19 mouse cellular contexts compared by ENCODE assay signal in the genomic region with DNA sequence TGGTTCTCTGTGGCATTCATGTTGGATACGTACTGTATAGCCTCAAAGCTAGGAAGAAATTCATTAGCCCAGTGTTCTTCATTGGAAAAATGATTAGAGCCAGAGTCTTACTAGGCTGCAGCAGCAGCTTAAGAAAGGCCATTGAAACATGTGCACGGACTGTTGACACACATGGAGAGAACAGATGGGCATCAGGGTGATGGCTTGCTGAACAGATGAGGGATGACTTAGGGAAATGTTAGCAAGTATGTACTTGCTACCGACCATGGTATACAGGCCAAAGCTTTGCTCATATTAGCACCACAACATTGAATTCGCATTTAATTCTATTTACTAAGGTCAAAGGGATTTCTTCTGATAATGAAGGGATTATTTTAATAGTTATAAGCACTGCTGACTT.
"Had no signal": no experiment of that assay in that cellular context is flagged by ENCODE, and none has a peak within 500 bp of the region (broad histone marks: within the 10 kb centered on the region; RNA-seq: fewer than 3 reads in every experiment).

No protein-coding gene starts in this region.

- DNase-seq: kidney, adult 2 months; kidney, postnatal 25 days; liver, postnatal 0 days; lung, embryonic 14.5 days; thymus, adult 18-20 months; thymus, postnatal 36 days had no signal

- H3K9ac ChIP-seq: limb, embryonic 12.5 days; limb, embryonic 15.5 days; liver, embryonic 14.5 days; liver, postnatal 0 days; lung, embryonic 14.5 days; midbrain, embryonic 13.5 days; neural tube, embryonic 12.5 days; neural tube, embryonic 15.5 days had no signal

- H3K4me3 ChIP-seq: limb, embryonic 12.5 days; limb, embryonic 15.5 days; megakaryocyte, embryonic 14.5 days; midbrain, embryonic 10.5 days; midbrain, embryonic 13.5 days; neural tube, embryonic 12.5 days; neural tube, embryonic 15.5 days had no signal

- H3K27me3 ChIP-seq: limb, embryonic 12.5 days; limb, embryonic 15.5 days; megakaryocyte, embryonic 14.5 days; midbrain, embryonic 13.5 days; neural tube, embryonic 12.5 days; neural tube, embryonic 15.5 days had no signal

- H3K27ac ChIP-seq: kidney, postnatal 0 days; limb, embryonic 12.5 days; limb, embryonic 15.5 days; liver, embryonic 14.5 days; macrophage; midbrain, embryonic 10.5 days; midbrain, embryonic 13.5 days; neural tube, embryonic 12.5 days; neural tube, embryonic 15.5 days had no signal

- H3K4me2 ChIP-seq: limb, embryonic 12.5 days; limb, embryonic 15.5 days; liver, embryonic 11.5 days; lung, embryonic 14.5 days; midbrain, embryonic 13.5 days; neural tube, embryonic 12.5 days; neural tube, embryonic 15.5 days had no signal

- H3K36me3 ChIP-seq: limb, embryonic 12.5 days; limb, embryonic 15.5 days; midbrain, embryonic 10.5 days; midbrain, embryonic 13.5 days; neural tube, embryonic 12.5 days; neural tube, embryonic 15.5 days had no signal

- H3K4me1 ChIP-seq: megakaryocyte, embryonic 14.5 days; midbrain, embryonic 10.5 days; midbrain, embryonic 13.5 days; neural tube, embryonic 12.5 days; neural tube, embryonic 15.5 days had no signal

- H3K9me3 ChIP-seq: limb, embryonic 12.5 days; limb, embryonic 15.5 days; megakaryocyte, embryonic 14.5 days; midbrain, embryonic 10.5 days; midbrain, embryonic 13.5 days; neural tube, embryonic 12.5 days; neural tube, embryonic 15.5 days had no signal

- ATAC-seq: intestine, postnatal 0 days; liver, postnatal 0 days; lung, postnatal 0 days; midbrain, embryonic 13.5 days had no signal
